Mouse (Mus musculus): ENCODE data around the gene Srsf2.

DNA sequence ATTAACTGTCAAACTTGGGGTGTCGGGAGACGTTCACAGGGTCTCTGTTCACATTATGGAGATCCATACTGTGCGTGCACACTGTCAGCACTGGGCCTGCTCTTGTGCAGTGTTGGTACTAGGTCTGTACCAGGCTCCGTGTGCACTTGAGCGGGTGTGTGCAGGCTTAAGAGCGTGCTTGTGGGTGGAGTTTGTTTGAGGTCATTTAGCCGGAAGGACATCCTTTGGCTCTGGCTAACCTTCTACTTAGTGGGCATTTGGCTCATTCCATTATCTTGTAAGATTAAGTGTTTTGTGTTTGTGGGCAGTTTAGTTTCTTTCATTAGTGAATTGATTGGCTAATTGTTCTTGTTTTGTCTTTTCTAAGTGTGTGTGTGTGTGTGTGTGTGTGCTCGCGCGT lies 29.6 kb upstream of the Srsf2 start:
- TF ChIP-seq CTCF (IDR thresholded peaks at IDR 0.05; ENCODE audit: borderline replicate concordance, control insufficient read depth, extremely low read depth, insufficient read depth, low read length, poor library complexity), result no peak
- TF ChIP-seq POLR2A (IDR thresholded peaks at IDR 0.05; ENCODE audit: control insufficient read depth, extremely low read depth, insufficient read depth, low read length, poor library complexity), result no peak

All from thymus, adult 2 months (tissue).